Mouse (Mus musculus) CH12.LX (cell line): ENCODE measurements around the gene Ptpn14. TPM values are rescaled to one million over a fixed set of nuclear protein-coding genes. Genes with fewer than 3 reads are reported as not detected.

Experiments
- DNase-seq: peaks from one replicate; pipeline ENCODE4 v3.0.0-alpha.2; 2013; ENCODE audit errors: extremely low read depth
- H3K27ac ChIP-seq: 2 replicates; pipeline ENCODE4 v1.5.1; 2012; ENCODE audit warnings: low read depth, mild to moderate bottlenecking, control low read depth, moderate library complexity; ENCODE audit not compliant: insufficient read depth
- H3K27me3 ChIP-seq: replicated peaks from 2 replicates; pipeline ENCODE3; 2012; ENCODE audit warnings: inconsistent platforms
- H3K36me3 ChIP-seq, 2 experiments: replicated peaks in 1 of 2; 2 replicates each; pipeline versions ENCODE3 to v1.6.1; 2012; ENCODE audit warnings: inconsistent platforms in 1 of 2, low read length in 1 of 2, mild to moderate bottlenecking in 1 of 2, mixed read lengths in 1 of 2, moderate library complexity in 1 of 2; ENCODE audit not compliant: control insufficient read depth in 1 of 2, insufficient read depth in 1 of 2
- H3K4me1 ChIP-seq, 2 experiments: 2 replicates each; pipeline ENCODE4 v1.6.1; 2012; ENCODE audit warnings: inconsistent platforms in 1 of 2, moderate library complexity in 1 of 2; ENCODE audit not compliant: insufficient read depth in 2 of 2, control insufficient read depth in 1 of 2
- H3K4me2 ChIP-seq: 2 replicates; pipeline ENCODE4 v1.6.1; 2012; ENCODE audit warnings: low read depth, mild to moderate bottlenecking, control low read depth; ENCODE audit not compliant: poor library complexity, insufficient read depth, severe bottlenecking
- H3K4me3 ChIP-seq, 3 experiments: fragments of 150-350 bp in 1 of 3; sonication (generic) in 1 of 3; replicated peaks in 1 of 3; 2 replicates each; pipeline versions ENCODE3 to v1.5.1; 2011 to 2012; ENCODE audit warnings: low read depth in 2 of 3, low read length in 2 of 3, mild to moderate bottlenecking in 2 of 3, moderate library complexity in 2 of 3, control low read depth in 1 of 3, improper control_type of control experiment in 1 of 3, inconsistent platforms in 1 of 3, mixed read lengths in 1 of 3; ENCODE audit not compliant: poor library complexity in 1 of 3
- H3K79me2 ChIP-seq: replicated peaks from 2 replicates; pipeline ENCODE4 v1.6.1; 2012; ENCODE audit warnings: mild to moderate bottlenecking, moderate library complexity; ENCODE audit not compliant: control insufficient read depth, poor library complexity, insufficient read depth, severe bottlenecking; ENCODE audit errors: extremely low read depth
- H3K9ac ChIP-seq: 2 replicates; pipeline ENCODE4 v1.6.1; 2012; ENCODE audit warnings: low read depth, mild to moderate bottlenecking, control low read depth, moderate library complexity; ENCODE audit not compliant: insufficient read depth
- H3K9me3 ChIP-seq: replicated peaks from 2 replicates; pipeline ENCODE3; 2012; ENCODE audit warnings: low read length, inconsistent platforms, mixed read lengths
- CHD2 ChIP-seq: IDR thresholded peaks from 2 replicates; pipeline ENCODE4 v1.6.1; 2011; ENCODE audit warnings: low read length, improper control_type of control experiment
- EP300 ChIP-seq: IDR thresholded peaks from 2 replicates; pipeline ENCODE4 v1.6.1; 2011; ENCODE audit warnings: low read length, improper control_type of control experiment
- ETS1 ChIP-seq: conservative IDR thresholded peaks from 2 replicates; pipeline ENCODE4 v1.6.1; 2012; ENCODE audit warnings: low read depth, mild to moderate bottlenecking, inconsistent platforms, low read length, improper control_type of control experiment, moderate library complexity
- HCFC1 ChIP-seq: IDR thresholded peaks from 2 replicates; pipeline ENCODE4 v1.6.1; 2012; ENCODE audit warnings: low read depth, mild to moderate bottlenecking, inconsistent platforms, low read length, improper control_type of control experiment
- JUN ChIP-seq: IDR thresholded peaks from 2 replicates; pipeline ENCODE4 v1.6.1; 2011; ENCODE audit warnings: low read depth, mild to moderate bottlenecking, low read length, improper control_type of control experiment, moderate library complexity; ENCODE audit not compliant: insufficient read depth
- MAZ ChIP-seq: IDR thresholded peaks from 2 replicates; pipeline ENCODE4 v1.6.1; 2012; ENCODE audit warnings: low read depth, mild to moderate bottlenecking, inconsistent platforms, low read length, improper control_type of control experiment, moderate library complexity
- NELFE ChIP-seq: IDR thresholded peaks from 2 replicates; pipeline ENCODE4 v1.6.1; 2011; ENCODE audit warnings: low read depth, low read length, improper control_type of control experiment
- NRF1 ChIP-seq: IDR thresholded peaks from 2 replicates; pipeline ENCODE4 v1.6.1; 2014; ENCODE audit warnings: low read depth, mild to moderate bottlenecking, inconsistent platforms, low read length, improper control_type of control experiment, moderate library complexity
- PAX5 ChIP-seq: IDR thresholded peaks from 2 replicates; pipeline ENCODE4 v1.6.1; 2012; ENCODE audit warnings: low read length, inconsistent platforms, mixed read lengths
- POLR2A ChIP-seq: IDR thresholded peaks from 2 replicates; pipeline ENCODE4 v1.6.1; 2011; ENCODE audit warnings: low read depth, mild to moderate bottlenecking, improper control_type of control experiment, low read length
- RCOR1 ChIP-seq: conservative IDR thresholded peaks from 2 replicates; pipeline ENCODE4 v1.6.1; 2012; ENCODE audit warnings: low read depth, mild to moderate bottlenecking, inconsistent platforms, low read length, improper control_type of control experiment
- SIN3A ChIP-seq: IDR thresholded peaks from 2 replicates; pipeline ENCODE4 v1.6.1; 2012; ENCODE audit warnings: low read length, improper control_type of control experiment, inconsistent platforms
- TCF12 ChIP-seq: IDR thresholded peaks from 2 replicates; pipeline ENCODE4 v1.6.1; 2014; ENCODE audit warnings: low read depth, mild to moderate bottlenecking, inconsistent platforms, low read length, improper control_type of control experiment
- USF2 ChIP-seq: conservative IDR thresholded peaks from 2 replicates; pipeline ENCODE4 v1.6.1; 2011; ENCODE audit warnings: low read depth, low read length, improper control_type of control experiment
- ZC3H11A ChIP-seq: IDR thresholded peaks from 2 replicates; pipeline ENCODE4 v1.6.1; 2012; ENCODE audit warnings: low read depth, mild to moderate bottlenecking, inconsistent platforms, low read length, improper control_type of control experiment
- ZKSCAN1 ChIP-seq: IDR thresholded peaks from 2 replicates; pipeline ENCODE4 v1.6.1; 2012; ENCODE audit warnings: low read depth, inconsistent platforms, low read length, improper control_type of control experiment, borderline replicate concordance
- ZNF384 ChIP-seq: IDR thresholded peaks from 2 replicates; pipeline ENCODE4 v1.6.1; 2012; ENCODE audit warnings: low read depth, low read length, improper control_type of control experiment, inconsistent platforms
- dilution Hi-C: fragments of 300-500 bp; cut with MboI; formaldehyde crosslinking; loops from 2 replicates; pipeline ENCODE4 v1.14.3; 2020; ENCODE audit warnings: low sequenced_read_pairs; ENCODE audit not compliant: extremely low pct_unique_long_range_greater_than_20kb, extremely low pct_ligation_motif_present
- in situ Hi-C: fragments of 300-500 bp; cut with MboI; formaldehyde crosslinking; loops from 3 replicates; pipeline ENCODE4 v1.14.3; 2019; ENCODE audit warnings: low sequenced_read_pairs, low pct_ligation_motif_present, low pct_unique_long_range_greater_than_20kb, mixed read lengths
- polyA plus RNA-seq: library from polyadenylated mRNA; unstranded; fragments of >175 nt; gene quantifications from 2 replicates; pipeline ENCODE4 v1.2.1, GENCODE M21; 2012; ENCODE audit warnings: low read depth; ENCODE audit not compliant: insufficient read length
- total RNA-seq, 2 experiments: library from RNA; depleted of rRNA; stranded (reverse); fragments of 300-350 nt in 1 of 2; fragments of >200 nt in 1 of 2; gene quantifications; 2 replicates each; pipeline ENCODE4 v1.2.3; 2012 to 2014

Ptpn14 gene
- total and polyA plus RNA-seq, 3 experiments: under 0.01 to 0.10 TPM; not detected in 1

GRCm38 (mm10) chr1:189767910-189768309, 39.8 kb downstream of the Ptpn14 start:
- no peaks in the 10 kb centered on the region for H3K9me3 ChIP-seq
- DNase-seq: no peak
- dilution Hi-C loops (no loop called here), in situ Hi-C loops (no loop called here)
- H3K4me3 ChIP-seq: no peak overlapping the region
- H3K4me2 ChIP-seq: no peak overlapping the region
- H3K79me2 ChIP-seq: no peaks in the 10 kb centered on the region
- H3K36me3 ChIP-seq: no peaks in the 10 kb centered on the region
- no peak overlapping the region for H3K9ac ChIP-seq
- TF ChIP-seq PAX5 (no peak), USF2 (no peak), HCFC1 (no peak), ZKSCAN1 (no peak), MAZ (no peak), NELFE (no peak), EP300 (no peak), ZC3H11A (no peak), POLR2A (no peak), RCOR1 (no peak), NRF1 (no peak)
- H3K27me3 ChIP-seq: no peaks in the 10 kb centered on the region
- no peak overlapping the region for H3K27ac ChIP-seq
- peaks cover 0 to 9% of the 10 kb centered on the region in 2 experiments; a peak in 2 of 4 replicates for H3K4me1 ChIP-seq

GRCm38 (mm10) chr1:189770516-189770915, 42.4 kb downstream of the Ptpn14 start:
- no peak overlapping the region for H3K4me2 ChIP-seq
- no peaks in the 10 kb centered on the region for H3K9me3 ChIP-seq
- H3K36me3 ChIP-seq: no peaks in the 10 kb centered on the region
- peaks cover 0 to 4% of the 10 kb centered on the region in 2 experiments; a peak in 1 of 4 replicates for H3K4me1 ChIP-seq
- dilution Hi-C loops: no loop called here
- no peaks in the 10 kb centered on the region for H3K79me2 ChIP-seq
- no peak for DNase-seq
- no peak overlapping the region for H3K4me3 ChIP-seq
- in situ Hi-C loops: no loop called here
- H3K27ac ChIP-seq: no peak overlapping the region
- H3K27me3 ChIP-seq: peaks cover 2% of the 10 kb centered on the region
- H3K9ac ChIP-seq: no peak overlapping the region
- TF ChIP-seq TCF12 (no peak), SIN3A (no peak), JUN (no peak), ZNF384 (no peak), ETS1 (no peak), RCOR1 (no peak), EP300 (no peak), NELFE (no peak), POLR2A (no peak), CHD2 (no peak)
